Mouse (Mus musculus): ENCODE measurements around the gene Cnksr1.
A peak's percentile ranks its signal among the peaks of the same experiment; 100 is the strongest.
"Not testable (repeated sequence)": the region's sequence is repeated elsewhere in the genome, so short reads cannot be mapped to it uniquely, and the experiment has no call there.

Cnksr1 gene

GRCm38 (mm10) chr4:134238279-134238651 lies at the start of gene Cnksr1:
Gene Cnksr1 (minus strand): TSS chr4:134238399.
- DNase-seq (ENCODE audit: extremely low spot score, low read depth, low spot score), result no peak

DNA sequence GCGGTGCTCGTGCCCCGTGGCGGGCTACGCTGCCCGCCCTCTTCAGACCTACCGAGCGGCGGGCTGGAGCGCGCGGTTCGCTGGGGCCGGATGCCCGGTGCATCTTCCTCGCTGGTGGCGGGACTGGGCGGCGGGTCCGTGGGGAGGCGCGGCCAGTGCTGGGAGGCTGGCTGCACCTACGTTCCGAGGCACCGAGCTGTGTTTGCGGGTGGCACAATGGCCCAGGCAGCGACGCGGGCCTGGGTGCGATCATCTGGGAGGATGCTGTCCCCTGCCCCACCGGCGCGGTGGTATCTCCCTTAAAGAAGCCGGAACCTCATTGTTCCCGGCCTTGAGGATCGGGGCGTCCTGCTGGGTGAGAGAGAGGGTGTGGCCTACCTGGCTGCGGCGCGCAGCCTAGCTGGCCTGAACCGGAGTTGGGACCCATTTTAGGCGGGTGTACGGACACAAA lies 49.4 kb upstream of the Cnksr1 start, which contains the start of gene Pdik1l:
Gene Pdik1l (minus strand): TSS at position 321 of the 451 bp plus-strand sequence.
- DNase-seq (ENCODE audit: extremely low spot score, low read depth, low spot score), result peak; percentile 41

GRCm38 (mm10) chr4:134287168-134287564 lies 49.0 kb upstream of the Cnksr1 start:
- DNase-seq (ENCODE audit: extremely low spot score, low read depth, low spot score), result peak; percentile 58

DNA sequence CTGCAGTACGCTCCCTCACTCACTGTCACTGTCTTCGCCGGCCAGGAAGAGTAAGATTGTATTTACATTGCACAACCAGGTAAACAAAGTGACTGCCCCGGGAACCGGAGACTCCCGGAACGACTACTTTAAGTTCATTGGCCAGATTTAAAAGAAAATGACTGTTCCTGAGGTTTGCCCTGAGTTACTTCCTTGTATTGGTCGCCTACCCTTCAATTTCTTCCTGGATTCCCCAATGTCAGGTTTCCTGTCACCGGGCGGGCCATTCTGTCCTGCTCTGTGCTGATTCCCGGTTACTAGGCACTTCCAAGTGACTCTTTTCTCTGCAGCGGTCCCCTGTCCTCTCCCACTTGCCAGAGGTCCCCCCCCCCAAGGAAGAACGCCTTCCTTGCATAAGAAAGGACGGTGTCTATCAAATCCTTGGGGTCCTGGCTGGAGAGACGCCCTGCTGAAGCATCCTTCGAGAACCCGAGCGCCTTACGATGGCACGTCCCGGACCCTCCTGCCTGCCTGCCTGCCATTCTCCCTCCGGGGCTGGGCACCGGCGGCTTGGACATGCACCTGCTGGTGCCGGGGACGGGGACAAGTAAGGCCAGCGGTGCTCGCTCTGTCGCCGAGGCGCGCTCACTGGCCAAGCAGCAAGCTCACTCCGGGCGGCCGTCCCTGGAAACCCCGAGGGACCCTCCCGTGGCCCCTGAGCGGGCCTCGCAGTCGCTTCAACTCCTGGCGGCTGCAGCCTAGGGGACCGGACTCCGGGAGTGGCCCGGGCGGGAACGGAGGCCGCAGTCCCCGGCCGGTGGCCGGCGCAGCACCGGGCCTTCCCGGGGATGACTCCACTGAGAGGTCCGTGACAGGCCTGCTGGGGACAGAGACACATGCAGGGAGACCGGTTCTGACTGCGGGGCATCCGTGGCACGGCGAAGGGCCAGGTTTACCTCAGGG lies 48.3 kb upstream of the Cnksr1 start:
- DNase-seq (ENCODE audit: extremely low spot score, low read depth, low spot score), result no peak

DNA sequence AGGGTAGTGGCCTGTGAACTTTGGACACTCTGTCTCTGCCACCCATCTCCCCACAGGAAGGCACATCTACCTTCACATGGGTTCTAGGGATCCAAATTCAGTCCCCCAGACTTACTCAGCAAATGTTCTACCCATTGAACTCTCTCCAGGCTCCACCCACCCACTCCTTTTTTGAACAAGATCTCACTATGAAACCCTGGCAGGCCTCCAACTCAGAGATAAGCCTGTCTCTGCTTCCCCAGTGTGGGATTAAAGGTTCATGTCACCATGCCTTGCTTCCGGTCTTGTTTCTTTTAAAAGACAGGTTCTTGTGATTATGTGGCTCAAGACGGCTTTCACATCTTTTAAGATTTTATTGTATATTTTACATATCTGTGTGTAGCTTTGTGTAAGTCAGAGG lies 46.7 kb upstream of the Cnksr1 start:
- no peak for DNase-seq (ENCODE audit: extremely low spot score, low read depth, low spot score)

DNA sequence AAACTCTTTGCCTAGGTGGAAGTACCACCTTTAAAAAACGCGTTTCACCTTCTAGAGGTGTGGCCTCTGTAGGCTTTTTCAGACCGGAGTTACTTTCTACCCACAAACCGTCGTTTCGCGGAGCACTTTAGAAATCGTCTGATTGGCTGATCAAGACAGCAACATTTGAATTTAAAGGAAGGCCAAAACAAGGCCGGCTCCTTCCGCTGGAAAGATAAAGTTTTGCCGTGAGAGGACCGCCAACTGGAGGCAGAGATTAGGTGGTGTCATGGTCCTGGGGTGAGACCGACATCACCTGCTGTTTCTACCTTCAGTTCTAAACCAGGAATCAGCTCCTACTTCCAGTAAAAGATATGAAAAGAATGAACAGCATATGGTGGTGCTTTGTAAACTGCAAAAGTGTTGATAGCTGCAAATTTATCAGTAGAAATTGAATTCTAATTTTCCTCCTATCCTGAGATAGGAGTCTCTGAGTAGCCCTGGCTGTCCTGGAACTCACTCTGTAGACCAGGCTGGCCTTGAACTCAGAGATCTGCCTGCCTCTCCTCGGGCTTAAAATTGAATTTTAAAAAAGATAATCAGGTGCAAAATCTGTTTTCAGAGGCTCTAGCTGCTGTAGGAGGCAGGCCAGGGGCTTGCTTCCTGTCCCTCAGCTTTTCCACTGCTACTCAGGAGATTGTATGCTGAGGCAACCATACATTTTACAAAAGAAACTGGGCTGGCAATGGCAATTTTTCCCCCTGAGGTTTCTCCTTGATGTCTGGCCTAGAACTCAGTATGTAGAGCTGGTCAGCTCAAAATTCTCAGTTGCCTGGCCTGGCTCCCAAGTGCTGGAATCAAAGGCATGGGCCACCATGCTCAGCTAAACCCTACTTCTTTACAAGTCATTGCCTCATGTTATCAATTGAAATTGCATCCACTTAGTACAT lies 35.5 kb upstream of the Cnksr1 start:
- DNase-seq (ENCODE audit: extremely low spot score, low read depth, low spot score), result no peak

DNA sequence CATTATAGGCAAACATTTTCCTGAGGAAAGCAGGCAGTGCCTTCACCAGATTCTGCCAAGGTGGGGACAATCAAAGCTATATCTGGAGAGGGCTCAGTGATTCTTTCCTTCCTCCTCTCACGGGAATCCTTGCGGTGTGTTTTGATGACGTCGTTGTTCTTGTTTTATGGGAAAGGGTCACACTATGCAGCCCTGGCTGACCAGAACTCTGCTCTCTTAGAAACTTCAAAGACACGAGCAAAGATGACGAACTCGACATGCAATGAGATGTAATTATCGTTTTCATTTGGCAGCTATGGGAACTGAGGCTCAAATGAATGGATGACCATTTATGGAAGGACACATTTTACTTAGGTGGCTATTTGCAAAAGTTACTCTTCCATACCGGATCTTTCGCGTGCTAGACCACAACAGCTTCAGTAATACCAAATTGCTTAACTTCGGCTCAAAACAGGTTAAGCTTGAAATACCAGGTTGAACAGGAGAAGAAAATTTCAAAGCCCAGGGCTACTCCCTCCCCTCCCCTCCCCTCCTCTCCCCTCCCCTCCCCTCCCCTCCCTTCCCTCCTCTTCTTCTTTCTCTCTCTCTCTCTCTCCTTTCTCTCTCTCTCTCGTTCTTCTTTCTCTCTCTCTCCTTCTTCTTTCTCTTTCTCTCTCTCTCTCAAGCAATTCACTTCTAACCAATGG lies 34.7 kb upstream of the Cnksr1 start:
- no peak for DNase-seq (ENCODE audit: extremely low spot score, low read depth, low spot score)

DNA sequence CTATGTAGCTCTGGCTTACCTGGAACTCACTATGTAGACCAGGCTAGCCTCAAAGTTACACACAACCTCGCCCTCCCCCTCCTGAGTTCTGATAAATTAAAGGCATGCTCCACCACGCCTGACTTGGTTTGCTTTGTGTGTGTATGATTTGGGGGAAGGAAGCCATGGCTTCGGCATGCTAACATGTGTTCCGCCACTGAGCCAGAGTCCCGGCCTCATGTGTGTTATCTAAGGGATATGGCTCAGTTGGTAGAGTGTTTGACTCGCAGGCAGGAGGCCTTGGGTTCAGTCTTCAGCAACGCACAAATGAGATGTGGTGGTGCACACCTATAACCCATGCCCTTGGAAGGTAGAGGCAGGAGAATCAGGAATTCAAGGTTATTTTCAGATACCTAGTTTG lies 33.8 kb upstream of the Cnksr1 start:
- DNase-seq (ENCODE audit: extremely low spot score, low read depth, low spot score), result no peak

GRCm38 (mm10) chr4:134269622-134270021 lies 31.4 kb upstream of the Cnksr1 start:
- not testable (repeated sequence) for DNase-seq (ENCODE audit: extremely low spot score, low read depth, low spot score)

GRCm38 (mm10) chr4:134268102-134268655 lies 30.0 kb upstream of the Cnksr1 start:
- no peak for DNase-seq (ENCODE audit: extremely low spot score, low read depth, low spot score)

DNA sequence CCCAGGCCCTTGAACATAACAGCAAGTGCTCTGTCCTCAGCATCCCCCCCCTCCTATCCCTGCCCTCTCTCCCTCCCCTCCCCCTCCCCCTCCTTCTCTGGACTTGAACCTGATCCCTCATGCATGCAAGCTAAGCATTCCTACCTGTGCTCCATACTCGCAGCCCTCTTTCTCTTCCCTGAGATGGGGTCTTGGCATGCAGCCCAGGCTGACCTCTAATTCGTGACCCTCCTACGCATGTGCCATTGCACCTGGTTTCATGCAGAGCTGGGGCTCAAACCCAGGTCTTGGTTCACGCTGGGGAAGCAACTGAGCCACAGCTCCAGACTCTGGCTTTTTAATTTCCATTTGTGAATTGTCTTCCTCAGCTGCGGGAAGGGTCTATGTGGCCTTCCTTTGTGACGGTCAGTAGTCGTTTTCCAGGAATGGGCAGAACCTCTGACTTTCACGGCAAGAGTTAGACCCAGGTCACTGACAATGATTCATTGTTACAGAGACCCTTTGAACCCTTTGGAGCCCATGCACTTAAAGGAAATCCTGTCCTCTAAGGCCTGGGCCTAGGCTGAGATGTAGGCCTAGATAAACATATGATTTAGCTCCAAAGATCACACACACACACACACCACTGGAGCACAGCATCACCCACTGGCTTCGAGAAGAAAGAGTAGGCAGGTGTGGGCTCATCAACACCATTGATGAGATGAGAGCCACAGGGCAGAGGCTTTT lies 27.8 kb upstream of the Cnksr1 start:
- DNase-seq (ENCODE audit: extremely low spot score, low read depth, low spot score), result no peak

- DNase-seq (ENCODE audit: extremely low spot score, low read depth, low spot score), result no peak
Observed at GRCm38 (mm10) chr4:134263191-134263590, 25.0 kb upstream of the Cnksr1 start.

GRCm38 (mm10) chr4:134258354-134258753 lies 20.2 kb upstream of the Cnksr1 start:
- no peak for DNase-seq (ENCODE audit: extremely low spot score, low read depth, low spot score)

GRCm38 (mm10) chr4:134257198-134258009 lies 19.2 kb upstream of the Cnksr1 start:
- no peak for DNase-seq (ENCODE audit: extremely low spot score, low read depth, low spot score)

DNA sequence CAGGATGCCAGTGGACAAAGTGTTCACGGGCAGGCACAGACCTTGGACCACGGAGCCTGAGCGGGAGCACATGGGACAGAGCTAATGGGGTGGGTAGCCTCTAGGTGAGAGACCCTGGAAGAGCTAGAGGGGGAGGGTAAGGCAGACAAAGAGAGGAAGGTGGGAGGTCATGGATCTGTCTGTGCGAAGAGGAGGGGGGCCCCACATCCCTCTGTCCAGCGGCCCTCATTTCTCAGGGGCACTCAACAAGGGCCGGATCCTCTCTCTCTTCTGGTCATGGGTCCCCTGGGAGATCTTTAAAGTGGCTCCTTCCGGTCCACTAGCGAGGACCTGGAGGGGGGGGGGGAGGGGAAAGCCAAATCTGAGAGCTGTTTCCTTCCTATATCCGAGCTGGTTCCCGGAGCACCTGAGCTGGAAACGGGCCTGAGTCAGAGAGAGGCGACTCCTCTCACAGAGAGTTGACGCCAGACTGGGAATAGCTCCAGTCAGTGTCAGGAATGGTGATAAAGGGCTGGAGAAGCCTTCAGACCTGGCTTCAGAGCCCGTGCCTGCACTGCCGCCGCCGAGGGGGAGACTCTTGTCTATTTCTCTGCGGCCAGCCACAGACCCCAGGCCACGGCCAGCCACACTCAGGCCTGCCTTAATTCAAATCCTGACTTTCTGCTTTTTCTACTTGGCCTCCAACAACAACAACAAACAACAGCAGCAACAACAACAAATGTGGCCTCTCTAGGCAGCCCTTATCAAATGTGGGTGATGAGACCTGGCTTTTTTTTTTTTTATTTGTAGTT lies 18.4 kb upstream of the Cnksr1 start:
- no peak for DNase-seq (ENCODE audit: extremely low spot score, low read depth, low spot score)

- no peak for DNase-seq (ENCODE audit: extremely low spot score, low read depth, low spot score)
Observed at GRCm38 (mm10) chr4:134255854-134256253, 17.7 kb upstream of the Cnksr1 start.

- DNase-seq (ENCODE audit: extremely low spot score, low read depth, low spot score), result no peak
Observed at GRCm38 (mm10) chr4:134254835-134255234, 16.6 kb upstream of the Cnksr1 start.

- no peak for DNase-seq (ENCODE audit: extremely low spot score, low read depth, low spot score)
Observed at GRCm38 (mm10) chr4:134253722-134254324, 15.6 kb upstream of the Cnksr1 start, which contains the start of gene Grrp1. Gene Grrp1 (minus strand): TSS chr4:134254106.
